Mouse (Mus musculus): ENCODE measurements around the gene Glce.

The Glce gene

GRCm38 (mm10) chr9:62123496-62123895 is 1.0 kb upstream of the Glce start:
- DNase-seq (ENCODE audit: low spot score in 2 of 2) = no peak

DNA sequence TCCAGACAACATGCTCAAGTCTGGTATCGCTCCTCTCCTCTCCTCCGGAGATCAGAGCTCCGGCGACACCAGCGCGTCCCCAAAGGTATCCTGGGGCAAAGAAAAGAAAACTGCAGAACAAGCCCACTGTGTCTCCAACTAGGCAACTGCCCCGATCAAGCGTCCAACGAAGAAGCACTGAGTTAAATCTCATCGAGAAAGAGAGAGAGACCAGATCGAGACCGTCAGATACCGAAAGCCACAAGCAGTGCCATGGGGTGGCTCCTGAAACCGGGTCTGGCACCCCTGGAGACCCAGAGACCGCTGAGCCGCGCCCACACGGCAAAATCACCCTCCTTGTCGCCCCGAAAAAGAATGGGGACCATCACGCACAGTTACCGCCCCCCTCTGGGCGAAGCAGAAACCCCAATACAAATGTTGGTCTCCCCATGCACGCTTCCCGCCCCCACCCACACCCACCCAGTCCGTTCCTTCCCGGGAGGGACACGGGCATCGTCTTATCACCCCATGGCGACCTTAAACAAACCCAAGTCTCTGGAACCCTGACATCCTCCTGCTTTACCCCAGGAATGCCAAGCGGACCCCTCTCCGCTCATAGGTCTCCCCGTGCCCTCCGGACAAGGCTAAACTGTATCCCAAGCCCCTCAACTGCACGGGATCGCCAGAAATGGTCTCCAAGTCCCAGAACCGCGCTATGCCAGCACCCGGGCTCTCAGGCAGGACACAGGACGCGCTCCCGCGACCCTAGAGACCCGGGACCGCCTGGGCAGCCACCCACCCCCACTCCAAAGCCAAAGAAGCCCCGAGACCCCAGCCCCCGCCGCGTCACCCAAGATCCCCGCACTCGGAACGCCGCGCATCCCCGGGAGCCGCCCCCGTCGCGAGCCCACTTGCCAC is 656 bp downstream of the Glce start:
- DNase-seq (ENCODE audit: low spot score in 2 of 2) = peak; percentile 38 to 39

GRCm38 (mm10) chr9:62118754-62119153 is 3.7 kb downstream of the Glce start:
- no peak for DNase-seq (ENCODE audit: low spot score in 2 of 2)

- no peak for DNase-seq (ENCODE audit: low spot score in 2 of 2)
Observed at GRCm38 (mm10) chr9:62115826-62116225, 6.6 kb downstream of the Glce start.

DNA sequence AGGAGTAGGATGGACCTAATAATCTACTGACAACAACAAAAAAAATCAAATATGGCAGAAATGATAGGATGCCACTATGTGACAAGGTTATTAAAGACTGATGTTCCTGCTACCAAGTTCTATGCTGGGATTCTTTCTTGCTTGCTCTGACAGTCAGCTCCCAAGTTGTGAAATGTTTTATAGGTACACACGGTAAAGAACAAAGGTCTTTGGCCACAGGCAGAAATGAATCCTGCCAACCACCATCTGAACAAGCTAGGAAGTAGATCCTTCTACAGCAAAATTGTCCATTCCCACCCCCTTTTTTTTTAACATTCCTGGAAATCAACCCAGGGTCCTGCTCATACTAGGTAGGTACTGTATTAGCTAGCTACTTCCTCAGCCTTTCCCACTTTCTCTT is 25.9 kb downstream of the Glce start:
- no peak for DNase-seq (ENCODE audit: low spot score in 2 of 2)

DNA sequence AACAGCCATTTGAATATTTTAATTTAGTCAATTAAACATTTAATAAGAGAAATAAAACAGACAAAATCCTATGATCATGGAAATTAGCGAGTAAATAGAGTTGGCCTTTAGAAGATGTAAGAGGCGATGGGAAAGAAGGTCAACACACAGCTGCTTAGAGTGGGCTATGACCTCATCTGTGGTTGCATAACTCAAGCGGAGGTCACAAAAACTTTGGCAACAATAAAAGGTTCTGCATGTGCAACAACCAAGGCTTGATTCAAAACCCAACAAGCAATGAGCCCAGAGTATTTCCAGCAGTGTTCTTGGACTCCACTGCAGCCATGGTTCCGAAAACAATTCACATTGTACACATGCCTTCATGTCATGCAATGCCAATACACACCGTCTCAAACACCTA is 30.9 kb downstream of the Glce start:
- peak; percentile 76 to 77 for DNase-seq (ENCODE audit: low spot score in 2 of 2)

DNA sequence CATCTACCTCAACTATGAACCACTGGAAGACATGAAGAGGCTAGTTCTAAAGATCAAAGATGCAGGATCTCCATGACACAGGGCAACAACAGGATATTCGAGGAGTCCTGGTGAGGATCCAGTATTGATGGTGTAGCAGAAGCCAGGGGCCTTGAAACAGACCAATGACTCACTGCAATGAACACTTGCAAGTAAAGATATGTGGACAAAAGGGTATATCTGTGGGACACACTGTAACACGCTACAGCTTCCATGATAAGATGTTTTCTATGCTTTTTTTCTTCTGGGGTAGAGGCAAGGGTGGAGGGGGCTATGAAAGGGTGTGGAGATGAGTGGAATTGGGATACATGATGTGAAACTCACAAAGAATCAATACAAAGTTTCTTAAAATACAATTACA is 36.9 kb downstream of the Glce start:
- DNase-seq (ENCODE audit: low spot score in 2 of 2) = no peak

DNA sequence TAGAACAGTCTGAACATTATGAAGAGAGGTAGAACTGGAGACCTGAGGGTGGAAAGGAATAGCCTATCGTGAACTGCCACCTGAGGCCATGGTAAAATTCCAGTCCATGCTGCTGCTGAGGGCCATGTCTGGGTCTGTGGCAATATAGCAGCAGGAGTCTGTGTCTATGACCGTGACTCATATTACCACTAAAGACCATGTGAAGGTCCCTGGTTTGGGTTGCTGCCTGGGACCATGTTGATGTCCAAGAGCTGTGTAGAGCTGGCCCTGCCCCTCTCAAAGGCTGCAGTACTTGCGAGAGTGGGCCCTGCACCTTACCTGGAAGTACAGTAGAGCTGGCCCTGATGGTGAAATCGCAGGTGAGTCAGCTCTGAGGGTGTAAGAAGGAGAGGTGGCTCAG is 37.6 kb downstream of the Glce start:
- no peak for DNase-seq (ENCODE audit: low spot score in 2 of 2)

- no peak for DNase-seq (ENCODE audit: low spot score in 2 of 2)
Observed at GRCm38 (mm10) chr9:62082986-62083385, 39.5 kb downstream of the Glce start.

- no peak for DNase-seq (ENCODE audit: low spot score in 2 of 2)
Observed at GRCm38 (mm10) chr9:62081542-62081941, 40.9 kb downstream of the Glce start.

DNA sequence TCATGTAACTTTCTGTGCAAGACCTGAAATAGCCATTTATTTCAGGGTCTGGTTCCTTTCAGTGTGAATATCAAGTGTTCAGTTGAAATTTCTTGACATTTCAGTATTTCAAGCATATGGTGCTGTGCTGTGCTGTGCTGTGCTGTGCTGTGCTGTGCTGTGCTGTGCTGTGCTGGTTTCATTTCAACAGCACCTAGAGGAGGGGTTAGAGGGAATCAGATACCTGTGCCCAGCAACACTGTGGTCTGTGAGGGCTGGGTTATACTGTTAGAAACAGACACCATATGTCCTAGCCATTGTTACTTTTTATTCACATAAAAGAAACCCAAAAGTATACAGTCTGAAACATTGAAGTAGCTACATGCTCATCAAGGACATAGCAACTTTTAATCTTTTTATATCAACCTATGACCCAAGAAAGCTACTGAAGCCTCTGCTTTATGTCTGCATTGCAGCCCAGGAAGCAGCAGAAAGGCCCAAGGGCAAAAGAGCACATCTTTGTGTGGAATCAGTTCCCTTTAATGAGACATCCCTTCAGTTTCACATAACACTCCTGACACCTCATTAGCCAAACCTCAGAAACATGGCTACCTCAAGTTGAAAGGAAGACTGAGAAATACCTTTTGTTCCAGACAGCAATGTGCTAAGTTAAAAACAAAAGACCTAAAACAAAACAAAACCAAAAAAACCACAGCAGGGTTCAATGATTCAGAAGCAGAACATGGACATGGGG is 42.3 kb downstream of the Glce start:
- DNase-seq (ENCODE audit: low spot score in 2 of 2) = no peak

DNA sequence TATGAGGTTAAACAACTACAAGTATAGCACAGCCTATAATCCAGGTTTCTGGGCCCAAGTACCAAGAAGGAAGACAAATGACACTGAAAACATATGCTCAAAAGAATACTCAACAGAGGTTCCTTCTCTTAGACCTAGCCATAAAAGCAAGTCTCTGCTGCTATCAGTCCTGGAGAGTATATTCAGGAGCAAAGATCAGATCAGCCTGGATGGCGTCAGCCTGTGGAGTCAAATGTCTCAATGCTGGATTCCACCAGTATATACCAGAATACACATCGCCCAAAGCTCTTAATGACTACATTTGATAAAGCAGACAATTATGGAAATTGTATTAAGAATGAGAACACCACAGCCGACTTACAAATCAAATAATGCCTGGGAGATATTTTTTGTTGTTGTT is 60.2 kb downstream of the Glce start:
- no peak for DNase-seq (ENCODE audit: low spot score in 2 of 2)

DNA sequence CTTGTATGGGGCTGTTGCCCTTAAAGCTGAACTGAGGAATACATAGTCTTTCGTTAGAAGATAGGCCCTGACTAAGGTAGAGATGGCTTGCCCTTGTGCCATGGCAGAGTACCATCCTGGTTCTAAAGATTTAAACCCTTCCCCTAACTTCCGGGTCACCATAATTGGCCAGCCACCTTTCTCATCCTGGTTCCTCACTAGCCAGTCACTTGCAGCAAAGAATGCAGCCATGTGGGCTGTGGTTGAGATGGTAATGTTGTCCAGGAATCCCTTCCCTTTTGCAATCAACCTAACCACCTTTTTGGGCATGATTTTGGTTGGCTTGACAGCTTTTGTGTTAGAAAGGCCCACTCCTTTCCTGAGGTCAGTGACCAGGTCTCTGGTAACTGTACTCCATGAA is 62.0 kb downstream of the Glce start:
- DNase-seq (ENCODE audit: low spot score in 2 of 2) = no peak

GRCm38 (mm10) chr9:62059941-62060340 is 62.5 kb downstream of the Glce start:
- peak; percentile 38 to 45 for DNase-seq (ENCODE audit: low spot score in 2 of 2)

DNA sequence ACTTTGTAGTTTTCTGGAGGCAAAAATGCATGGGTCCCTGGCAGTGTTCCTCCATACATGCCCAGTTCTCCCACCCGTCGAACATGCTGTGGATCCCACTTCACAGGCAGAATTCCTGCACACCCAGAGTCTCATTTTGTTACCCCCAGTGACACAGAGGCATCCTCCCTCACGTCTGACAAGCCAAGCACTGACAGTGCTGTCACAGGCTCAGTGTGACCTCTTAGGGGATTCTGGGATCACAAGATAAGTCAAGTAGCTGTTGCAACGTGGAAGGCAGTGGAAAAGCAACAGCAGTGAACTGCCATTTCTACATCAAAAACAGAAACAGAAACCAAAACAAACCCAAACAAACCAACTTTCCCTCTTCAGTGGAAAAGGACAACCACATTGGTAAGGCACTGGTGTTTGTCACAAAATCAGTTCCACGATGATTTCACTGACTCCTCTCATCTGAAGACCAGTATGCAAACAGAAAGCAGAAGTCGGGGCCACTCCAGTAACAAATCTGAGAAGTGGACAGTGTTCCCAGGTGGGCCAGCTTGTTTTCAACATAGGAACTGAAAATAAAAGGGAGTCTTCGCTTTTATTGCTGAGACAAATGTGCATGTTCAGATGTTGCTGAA is 64.5 kb downstream of the Glce start:
- no peak for DNase-seq (ENCODE audit: low spot score in 2 of 2)

DNA sequence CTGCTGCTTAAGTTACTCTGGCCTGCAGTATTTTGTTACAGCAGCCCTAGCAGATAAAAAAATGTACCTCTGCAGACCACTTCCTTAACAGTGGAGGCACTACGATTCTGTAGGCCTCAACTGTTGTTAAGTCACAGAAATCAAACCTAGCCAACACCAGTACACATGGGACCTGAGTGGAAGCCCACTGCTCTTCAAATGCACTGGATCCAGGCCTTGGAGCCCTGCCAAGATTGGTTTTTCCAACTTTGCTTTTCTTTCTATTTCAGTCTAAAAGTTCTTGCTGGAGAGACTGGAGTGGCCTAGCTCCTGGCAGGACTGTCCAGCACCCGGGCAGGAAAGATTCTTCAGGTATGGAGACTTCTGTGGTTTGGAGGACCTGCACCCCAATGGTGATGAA is 66.2 kb downstream of the Glce start:
- DNase-seq (ENCODE audit: low spot score in 2 of 2) = no peak

DNA sequence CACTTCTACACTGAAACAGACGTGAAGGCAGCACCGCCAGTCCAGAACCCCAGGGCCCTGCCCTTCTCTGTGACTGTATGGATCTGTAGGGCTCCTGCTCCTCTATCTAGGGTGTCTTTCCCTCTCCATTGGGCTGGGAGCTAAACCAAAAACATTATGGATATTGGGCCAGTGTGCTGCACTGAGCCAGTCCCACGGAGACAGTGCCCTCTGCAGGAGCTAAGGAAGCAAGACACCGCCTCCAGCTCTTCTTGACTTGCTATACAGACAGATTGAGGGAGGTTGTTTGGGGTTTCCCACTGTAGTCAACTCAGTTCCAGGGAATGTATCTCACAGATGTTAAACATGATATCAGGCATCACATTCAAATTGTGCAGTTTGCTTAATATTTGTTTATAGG is 71.7 kb downstream of the Glce start:
- DNase-seq (ENCODE audit: low spot score in 2 of 2) = no peak

GRCm38 (mm10) chr9:62049166-62049565 is 73.3 kb downstream of the Glce start:
- no peak for DNase-seq (ENCODE audit: low spot score in 2 of 2)

DNA sequence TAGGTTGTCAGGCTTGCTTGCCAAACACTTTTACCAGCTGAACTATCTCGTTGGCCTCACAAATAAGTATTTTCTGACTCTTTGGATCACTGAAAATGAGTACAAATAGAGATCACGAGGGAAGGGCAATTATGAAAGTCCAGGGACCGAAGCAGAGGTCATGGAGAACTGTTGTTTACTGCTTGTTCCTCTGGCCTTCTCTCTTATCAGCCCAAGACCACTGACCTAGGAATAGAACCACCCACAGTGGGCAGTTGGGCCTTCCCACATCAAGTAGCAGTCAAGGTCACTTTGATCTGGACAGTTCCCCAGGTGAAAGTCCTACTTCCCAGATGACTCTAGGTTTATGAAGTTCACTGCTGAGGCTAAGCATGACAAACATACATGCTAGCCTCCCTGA is 80.3 kb downstream of the Glce start:
- DNase-seq (ENCODE audit: low spot score in 2 of 2) = no peak

DNA sequence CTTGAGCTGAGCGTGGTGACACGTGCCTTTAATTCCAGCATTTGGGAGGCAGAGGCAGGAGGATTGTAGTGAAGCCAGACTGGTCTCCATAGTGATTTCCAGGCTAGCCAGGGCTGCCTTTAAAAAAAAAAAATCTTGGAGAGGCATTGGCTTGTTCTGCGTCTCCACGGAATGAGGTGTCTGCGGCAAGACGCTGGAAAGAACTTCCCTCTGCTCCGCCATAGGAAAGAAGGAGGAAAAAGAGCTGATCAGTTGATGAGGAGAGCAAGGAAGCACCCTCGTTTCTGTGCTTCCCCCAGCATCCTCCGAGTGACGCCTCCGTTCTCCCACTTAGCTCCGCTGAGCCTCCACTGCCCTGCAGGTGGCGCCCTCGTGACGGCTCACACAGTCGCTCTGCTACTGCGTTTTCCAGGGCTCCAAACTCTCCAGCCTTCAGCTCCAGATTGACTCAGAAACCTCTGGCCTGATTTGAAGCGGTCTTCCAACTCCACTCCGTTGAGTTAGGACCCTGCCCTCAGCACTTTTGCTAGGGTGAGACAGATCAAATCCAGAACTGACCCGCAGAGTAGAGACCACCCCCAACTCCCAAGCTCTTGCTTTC is 82.3 kb downstream of the Glce start:
- DNase-seq (ENCODE audit: low spot score in 2 of 2) = peak; percentile 59 to 71

DNA sequence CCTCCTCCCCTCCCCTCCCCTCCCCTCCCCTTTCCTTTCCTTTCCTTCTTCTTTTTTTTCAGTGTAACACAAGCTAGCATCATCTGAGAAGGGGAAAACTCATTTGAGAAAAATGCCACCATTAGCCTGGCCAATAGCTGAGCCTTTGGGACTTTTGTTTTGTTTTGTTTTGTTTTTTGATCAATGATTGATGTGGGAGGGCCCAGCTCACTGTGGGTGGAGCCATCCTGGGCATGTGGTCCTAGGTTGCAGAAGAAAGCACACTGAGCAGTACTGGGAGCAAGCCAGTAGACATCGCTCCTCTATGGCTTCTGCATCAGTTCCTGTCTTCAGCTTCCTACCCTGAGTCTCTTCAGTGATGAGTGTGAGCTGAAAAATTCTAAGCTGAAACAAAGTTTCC is 86.6 kb downstream of the Glce start:
- DNase-seq (ENCODE audit: low spot score in 2 of 2) = no peak

GRCm38 (mm10) chr9:62032206-62032605 is 90.2 kb downstream of the Glce start:
- no peak for DNase-seq (ENCODE audit: low spot score in 2 of 2)
